Mouse (Mus musculus) forebrain, embryonic 12.5 days (tissue): ENCODE measurements around the gene Bcr. TPM values are rescaled to one million over a fixed set of nuclear protein-coding genes. Genes with fewer than 3 reads are reported as not detected.
"Not testable (repeated sequence)": the region's sequence is repeated elsewhere in the genome, so short reads cannot be mapped to it uniquely, and the experiment has no call there.

Source experiments
- ATAC-seq: fragments of 200-750 bp; cut with Nextera tagmentation; 2 replicates; pipeline ENCODE4 v1.8.0; 2017; ENCODE audit warnings: moderate TSS enrichment; ENCODE audit not compliant: low FRiP score
- H3K27ac ChIP-seq: fragments of 300-500 bp; sonication (generic); 2 replicates; pipeline ENCODE4 v1.5.1; 2016; ENCODE audit warnings: mild to moderate bottlenecking
- H3K27me3 ChIP-seq: fragments of 300-500 bp; sonication (generic); 2 replicates; pipeline ENCODE4 v1.6.1; 2016; ENCODE audit warnings: mild to moderate bottlenecking
- H3K36me3 ChIP-seq: fragments of 300-500 bp; sonication (generic); replicated peaks from 2 replicates; pipeline ENCODE4 v1.6.1; 2016; ENCODE audit warnings: mild to moderate bottlenecking
- H3K4me1 ChIP-seq: fragments of 300-500 bp; sonication (generic); 2 replicates; pipeline ENCODE4 v1.6.1; 2016
- H3K4me2 ChIP-seq: fragments of 300-500 bp; sonication (generic); 2 replicates; pipeline ENCODE4 v1.6.1; 2016; ENCODE audit warnings: mild to moderate bottlenecking, moderate library complexity
- H3K4me3 ChIP-seq: fragments of 300-500 bp; sonication (generic); replicated peaks from 2 replicates; pipeline ENCODE4 v1.5.1; 2016; ENCODE audit warnings: mild to moderate bottlenecking
- H3K9ac ChIP-seq: fragments of 300-500 bp; sonication (generic); 2 replicates; pipeline ENCODE4 v1.6.1; 2016; ENCODE audit warnings: mild to moderate bottlenecking
- H3K9me3 ChIP-seq: fragments of 300-500 bp; sonication (generic); 2 replicates; pipeline ENCODE4 v1.6.1; 2016
- WGBS: fragments of 180-500 bp; shearing (Covaris S2); methylation state at CpG from one replicate; pipeline ENCODE4 v1.1.7; 2016; 5-methylcytosine and 5-hydroxymethylcytosine counted together
- polyA plus RNA-seq: library from polyadenylated mRNA; unstranded; fragments of >200 nt; fragmentation: Nextera tagmentation; extraction: Ambion mirVana; gene quantifications from 2 replicates; pipeline ENCODE4 v1.2.1, GENCODE M21; 2016

Bcr gene
- polyA plus RNA-seq, 1 experiment from 2014 or later = 11.5 TPM

GRCm38 (mm10) chr10:75036883-75037379 is 23.5 kb upstream of the Bcr start, which contains the start of gene Rab36:
Gene Rab36 (plus strand): TSS chr10:75037058.
- 1% methylated on average over 36 of the region's 36 CpGs for WGBS
- Histone ChIP-seq H3K4me2 (peak within 1 kb of the TSS; percentile 69), H3K4me1 (peaks cover 30% of the 10 kb centered on the region), H3K9me3 (no peaks in the 10 kb centered on the region), H3K9ac (peak within 1 kb of the TSS; percentile 64), H3K4me3 (peak within 1 kb of the TSS; percentile 41), H3K27me3 (no peaks in the 10 kb centered on the region), H3K27ac (peak within 1 kb of the TSS; percentile 85), H3K36me3 (no peaks in the 10 kb centered on the region)
- peak; percentile 95 for ATAC-seq

GRCm38 (mm10) chr10:75042060-75042459 is 18.3 kb upstream of the Bcr start:
- H3K4me1 ChIP-seq = peaks cover 15% of the 10 kb centered on the region
- not testable (repeated sequence) for H3K27ac ChIP-seq, H3K9me3 ChIP-seq, H3K4me3 ChIP-seq, H3K27me3 ChIP-seq, H3K9ac ChIP-seq, ATAC-seq, H3K36me3 ChIP-seq, H3K4me2 ChIP-seq
- 14% methylated on average over 1 of the region's 1 CpGs for WGBS

- H3K36me3 ChIP-seq = 0 out of 2 replicates have a peak, but pooled peaks cover 6% of the 10 kb centered on the region
These were observed 15.9 kb upstream of the Bcr start for GRCm38 (mm10) chr10:75044459-75044858.

GRCm38 (mm10) chr10:75045831-75046230 is 14.6 kb upstream of the Bcr start:
- ATAC-seq = no peak
- Histone ChIP-seq H3K4me2 (no peak overlapping the region), H3K4me3 (no peak overlapping the region), H3K36me3 (0 out of 2 replicates have a peak, but pooled peaks cover 6% of the 10 kb centered on the region), H3K4me1 (peaks cover 4% of the 10 kb centered on the region; the same call in 1 of the 2 replicates), H3K27me3 (no peaks in the 10 kb centered on the region), H3K9me3 (no peaks in the 10 kb centered on the region), H3K27ac (no peak overlapping the region), H3K9ac (no peak overlapping the region)
- 95% methylated on average over 15 of the region's 15 CpGs for WGBS

More at GRCm38 (mm10) chr10:75044459-75044858, 15.9 kb upstream of the Bcr start:
- no peaks in the 10 kb centered on the region for H3K27me3 ChIP-seq
- no peak overlapping the region for H3K4me3 ChIP-seq
- WGBS = 49% methylated on average over 7 of the region's 7 CpGs
- no peaks in the 10 kb centered on the region for H3K9me3 ChIP-seq
- no peak overlapping the region for H3K4me2 ChIP-seq
- 0 out of 2 replicates have a peak, but pooled peaks have one; percentile 17 for ATAC-seq
- peaks cover 4% of the 10 kb centered on the region; the same call in 1 of the 2 replicates for H3K4me1 ChIP-seq
- no peak overlapping the region for H3K9ac ChIP-seq
- H3K27ac ChIP-seq = no peak overlapping the region

- 90% methylated on average over 7 of the region's 7 CpGs for WGBS
- Histone ChIP-seq H3K4me2 (no peak overlapping the region), H3K9me3 (no peaks in the 10 kb centered on the region), H3K27ac (no peak overlapping the region), H3K27me3 (no peaks in the 10 kb centered on the region), H3K36me3 (0 out of 2 replicates have a peak, but pooled peaks cover 6% of the 10 kb centered on the region), H3K4me1 (no peaks in the 10 kb centered on the region; the same call in 1 of the 2 replicates), H3K9ac (no peak overlapping the region), H3K4me3 (no peak overlapping the region)
- ATAC-seq = no peak
These were observed 11.7 kb upstream of the Bcr start for GRCm38 (mm10) chr10:75048711-75049110.

GRCm38 (mm10) chr10:75051364-75052074 is 8.9 kb upstream of the Bcr start:
- Histone ChIP-seq H3K27ac (no peak overlapping the region), H3K27me3 (no peaks in the 10 kb centered on the region), H3K9me3 (no peaks in the 10 kb centered on the region), H3K4me1 (peaks cover 9% of the 10 kb centered on the region), H3K4me3 (no peak overlapping the region), H3K4me2 (no peak overlapping the region), H3K9ac (no peak overlapping the region), H3K36me3 (0 out of 2 replicates have a peak, but pooled peaks cover 2% of the 10 kb centered on the region)
- no peak for ATAC-seq
- 95% methylated on average over 21 of the region's 21 CpGs for WGBS

- Histone ChIP-seq H3K27me3 (no peaks in the 10 kb centered on the region), H3K9ac (no peak overlapping the region), H3K9me3 (no peaks in the 10 kb centered on the region), H3K4me1 (peaks cover 12% of the 10 kb centered on the region), H3K4me2 (no peak overlapping the region), H3K4me3 (no peak overlapping the region), H3K36me3 (no peaks in the 10 kb centered on the region), H3K27ac (no peak overlapping the region)
- no peak for ATAC-seq
- WGBS = 81% methylated on average over 8 of the region's 8 CpGs
These were observed 7.5 kb upstream of the Bcr start for GRCm38 (mm10) chr10:75052902-75053301.

- H3K4me2 ChIP-seq = no peak overlapping the region
- H3K4me3 ChIP-seq = no peak overlapping the region
- peaks cover 18% of the 10 kb centered on the region for H3K4me1 ChIP-seq
- no peak for ATAC-seq
- H3K36me3 ChIP-seq = no peaks in the 10 kb centered on the region
- no peak overlapping the region for H3K27ac ChIP-seq
- no peaks in the 10 kb centered on the region for H3K9me3 ChIP-seq
- WGBS = 92% methylated on average over 4 of the region's 4 CpGs
- H3K9ac ChIP-seq = no peak overlapping the region
- no peaks in the 10 kb centered on the region for H3K27me3 ChIP-seq
These were observed 6.7 kb upstream of the Bcr start for GRCm38 (mm10) chr10:75053655-75054054.

- Histone ChIP-seq H3K9me3 (no peaks in the 10 kb centered on the region), H3K4me1 (peaks cover 23% of the 10 kb centered on the region), H3K9ac (no peak overlapping the region), H3K27me3 (no peaks in the 10 kb centered on the region), H3K4me2 (no peak overlapping the region), H3K4me3 (no peak overlapping the region), H3K27ac (no peak overlapping the region), H3K36me3 (no peaks in the 10 kb centered on the region)
- ATAC-seq = no peak
- 94% methylated on average over 6 of the region's 6 CpGs for WGBS
These were observed 6.3 kb upstream of the Bcr start for GRCm38 (mm10) chr10:75054125-75054524.

GRCm38 (mm10) chr10:75055672-75056071 is 4.7 kb upstream of the Bcr start:
- peaks cover 32% of the 10 kb centered on the region for H3K4me1 ChIP-seq

GRCm38 (mm10) chr10:75056255-75056654 is 4.1 kb upstream of the Bcr start:
- Histone ChIP-seq H3K27ac (no peak overlapping the region), H3K4me2 (no peak overlapping the region), H3K4me1 (peaks cover 34% of the 10 kb centered on the region), H3K9me3 (no peaks in the 10 kb centered on the region), H3K27me3 (0 out of 2 replicates have a peak, but pooled peaks cover under 1% of the 10 kb centered on the region), H3K9ac (no peak overlapping the region), H3K4me3 (no peak overlapping the region), H3K36me3 (no peaks in the 10 kb centered on the region)
- 7% methylated on average over 4 of the region's 4 CpGs for WGBS
- 0 out of 2 replicates have a peak, but pooled peaks have one; percentile 5 for ATAC-seq

More at GRCm38 (mm10) chr10:75055672-75056071, 4.7 kb upstream of the Bcr start:
- ATAC-seq = no peak
- H3K9me3 ChIP-seq = no peaks in the 10 kb centered on the region
- H3K27ac ChIP-seq = no peak overlapping the region
- 79% methylated on average over 5 of the region's 5 CpGs for WGBS
- H3K4me3 ChIP-seq = no peak overlapping the region
- no peak overlapping the region for H3K4me2 ChIP-seq
- H3K27me3 ChIP-seq = no peaks in the 10 kb centered on the region
- H3K9ac ChIP-seq = no peak overlapping the region
- H3K36me3 ChIP-seq = no peaks in the 10 kb centered on the region

- no peak for ATAC-seq
- peaks cover 11% of the 10 kb centered on the region; the same call in 1 of the 2 replicates for H3K27me3 ChIP-seq
- H3K4me3 ChIP-seq = no peak overlapping the region
- H3K4me2 ChIP-seq = no peak overlapping the region
- H3K27ac ChIP-seq = no peak overlapping the region
- WGBS = 86% methylated on average over 8 of the region's 8 CpGs
- H3K36me3 ChIP-seq = no peaks in the 10 kb centered on the region
- H3K4me1 ChIP-seq = peaks cover 55% of the 10 kb centered on the region
- H3K9me3 ChIP-seq = no peaks in the 10 kb centered on the region
- no peak overlapping the region for H3K9ac ChIP-seq
These were observed 2.1 kb upstream of the Bcr start for GRCm38 (mm10) chr10:75058336-75058735.
